Mouse (Mus musculus) G1E (cell line): Measurements from ENCODE around the gene T2. TPM values are rescaled to one million over a fixed set of nuclear protein-coding genes. Genes with fewer than 3 reads are reported as not detected.

ENCODE experiments used
- ATAC-seq: 2 replicates; pipeline ENCODE4 v1.8.0; 2016; ENCODE audit warnings: mild to moderate bottlenecking; ENCODE audit not compliant: insufficient number of reproducible peaks, poor library complexity, low FRiP score, severe bottlenecking; ENCODE audit errors: extremely low read depth
- DNase-seq: peaks from one replicate; pipeline ENCODE4 v3.0.0; 2012; ENCODE audit warnings: low spot score
- H3K27me3 ChIP-seq: 2 replicates; pipeline ENCODE4 v1.6.1; 2012; ENCODE audit warnings: mild to moderate bottlenecking, low read length, inconsistent platforms; ENCODE audit not compliant: insufficient read depth
- H3K36me3 ChIP-seq: replicated peaks from 2 replicates; pipeline ENCODE3; 2012; ENCODE audit warnings: mild to moderate bottlenecking, inconsistent platforms
- H3K4me1 ChIP-seq: 2 replicates; pipeline ENCODE4 v1.6.1; 2012; ENCODE audit warnings: low read depth, low read length, inconsistent platforms, mixed read lengths; ENCODE audit not compliant: insufficient read depth
- H3K4me3 ChIP-seq: 2 replicates; pipeline ENCODE4 v1.5.1; 2012; ENCODE audit warnings: low read depth, mild to moderate bottlenecking, inconsistent platforms, low read length, moderate library complexity, mixed read lengths
- H3K9me3 ChIP-seq: replicated peaks from 2 replicates; pipeline ENCODE4 v1.6.1; 2012; ENCODE audit warnings: inconsistent platforms
- CTCF ChIP-seq: IDR thresholded peaks from 2 replicates; pipeline ENCODE4 v1.5.1; 2012; ENCODE audit warnings: low read depth, low read length, inconsistent platforms, mixed read lengths
- GATA1 ChIP-seq: IDR thresholded peaks from 2 replicates; pipeline ENCODE4 v1.6.1; 2012; ENCODE audit warnings: borderline replicate concordance, low read length, inconsistent platforms, mixed read lengths
- GATA2 ChIP-seq: IDR thresholded peaks from 2 replicates; pipeline ENCODE4 v1.6.1; 2012; ENCODE audit warnings: low read depth, low read length, inconsistent platforms, borderline replicate concordance
- POLR2AphosphoS5 ChIP-seq: IDR thresholded peaks from 2 replicates; pipeline ENCODE4 v1.6.1; 2012; ENCODE audit warnings: low read depth, low read length, inconsistent platforms; ENCODE audit not compliant: insufficient replicate concordance
- TAL1 ChIP-seq: conservative IDR thresholded peaks from 2 replicates; pipeline ENCODE4 v1.6.1; 2012; ENCODE audit warnings: low read depth, low read length, inconsistent platforms, mixed read lengths
- polyA plus RNA-seq: library from polyadenylated mRNA; stranded (reverse); fragments of >175 nt; gene quantifications from 2 replicates; pipeline ENCODE4 v1.2.3, GENCODE M21; 2012
- total RNA-seq, 2 experiments: library from RNA; stranded (forward) in 1 of 2; stranded (reverse) in 1 of 2; fragments of 200-1000 nt in 1 of 2; fragments of >200 nt in 1 of 2; fragmentation: Nextera tagmentation in 1 of 2; gene quantifications; 2 replicates each; pipeline ENCODE4 v1.2.3; 2014 to 2017

T2 gene
- total and polyA plus RNA-seq, 3 experiments: not detected

GRCm38 (mm10) chr17:8463482-8464128 is 107.8 kb downstream of the T2 start:
- Histone ChIP-seq H3K9me3 (no peaks in the 10 kb centered on the region), H3K36me3 (no peaks in the 10 kb centered on the region), H3K4me1 (no peaks in the 10 kb centered on the region), H3K27me3 (0 out of 2 replicates have a peak, but pooled peaks cover 2% of the 10 kb centered on the region), H3K4me3 (no peak overlapping the region)
- TF ChIP-seq GATA1 (no peak), CTCF (peak; percentile 64; the same call in 1 of the 2 replicates)
- DNase-seq (peak; percentile 7), ATAC-seq (no peak)

GRCm38 (mm10) chr17:8467771-8468170 is 112.0 kb downstream of the T2 start:
- Histone ChIP-seq H3K9me3 (no peaks in the 10 kb centered on the region), H3K27me3 (0 out of 2 replicates have a peak, but pooled peaks cover 2% of the 10 kb centered on the region), H3K4me3 (no peak overlapping the region), H3K36me3 (no peaks in the 10 kb centered on the region), H3K4me1 (no peaks in the 10 kb centered on the region)
- no peak for TF ChIP-seq GATA2
- TF ChIP-seq GATA1: no peak
- TF ChIP-seq POLR2AphosphoS5: no peak
- TF ChIP-seq TAL1: no peak
- TF ChIP-seq CTCF: no peak
- DNase-seq (no peak), ATAC-seq (no peak)

GRCm38 (mm10) chr17:8468716-8469344 is 113.0 kb downstream of the T2 start:
- ATAC-seq: peak; percentile 34; the same call in 1 of the 2 replicates
- Histone ChIP-seq H3K4me1 (no peaks in the 10 kb centered on the region), H3K36me3 (no peaks in the 10 kb centered on the region), H3K4me3 (no peak overlapping the region), H3K27me3 (0 out of 2 replicates have a peak, but pooled peaks cover 2% of the 10 kb centered on the region), H3K9me3 (no peaks in the 10 kb centered on the region)
- peak; percentile 20 for DNase-seq
- 0 out of 2 replicates have a peak, but pooled peaks have one; percentile 17 for TF ChIP-seq CTCF
- TF ChIP-seq GATA2: no peak
- no peak for TF ChIP-seq TAL1
- TF ChIP-seq POLR2AphosphoS5: no peak
- TF ChIP-seq GATA1: no peak

Other genes starting within 250 kb of the T2 start
- not detected in 2 replicates for gene Gm49673, start 208.2 kb upstream of the T2 start, total RNA-seq (2014; fragmentation: Nextera tagmentation)
- not detected in 2 replicates for gene Gm49673, start 208.2 kb upstream of the T2 start, total RNA-seq (2017)
- gene Gm49673, start 208.2 kb upstream of the T2 start, polyA plus RNA-seq: 0.19 TPM in 1 of 2 replicates, not detected in the other
- gene Rnaset2a, start 207.9 kb upstream of the T2 start, total RNA-seq (2014; fragmentation: Nextera tagmentation): 10.5 and 11.6 TPM in 2 replicates
- gene Rnaset2a, start 207.9 kb upstream of the T2 start, total RNA-seq (2017): 22.3 and 22.7 TPM in 2 replicates
- gene Rnaset2a, start 207.9 kb upstream of the T2 start, polyA plus RNA-seq: 26.5 and 29.9 TPM in 2 replicates
- gene Fgfr1op, start 190.5 kb upstream of the T2 start, total RNA-seq (2014; fragmentation: Nextera tagmentation): 24.8 and 28.4 TPM in 2 replicates
- 46.3 and 47.3 TPM in 2 replicates for gene Fgfr1op, start 190.5 kb upstream of the T2 start, total RNA-seq (2017)
- gene Fgfr1op, start 190.5 kb upstream of the T2 start, polyA plus RNA-seq: 5.4 and 13.7 TPM in 2 replicates
- gene Ccr6, start 119.9 kb upstream of the T2 start, total RNA-seq (2014; fragmentation: Nextera tagmentation): not detected in 2 replicates
- gene Ccr6, start 119.9 kb upstream of the T2 start, total RNA-seq (2017): not detected in 2 replicates
- not detected in 2 replicates for gene Ccr6, start 119.9 kb upstream of the T2 start, polyA plus RNA-seq
- 48.2 and 59.4 TPM in 2 replicates for gene Mpc1, start 73.1 kb upstream of the T2 start, total RNA-seq (2014; fragmentation: Nextera tagmentation)
- gene Mpc1, start 73.1 kb upstream of the T2 start, total RNA-seq (2017): 89.6 and 109 TPM in 2 replicates
- gene Mpc1, start 73.1 kb upstream of the T2 start, polyA plus RNA-seq: 14.7 and 17.5 TPM in 2 replicates
- 23.0 and 23.7 TPM in 2 replicates for gene Sft2d1, start 44.9 kb upstream of the T2 start, total RNA-seq (2014; fragmentation: Nextera tagmentation)
- gene Sft2d1, start 44.9 kb upstream of the T2 start, total RNA-seq (2017): 29.1 and 33.8 TPM in 2 replicates
- gene Sft2d1, start 44.9 kb upstream of the T2 start, polyA plus RNA-seq: 62.6 and 64.1 TPM in 2 replicates
- gene Prr18, start 18.5 kb upstream of the T2 start, total RNA-seq (2014; fragmentation: Nextera tagmentation): 0.68 TPM in 1 of 2 replicates, not detected in the other
- 0.06 and 0.27 TPM in 2 replicates for gene Prr18, start 18.5 kb upstream of the T2 start, total RNA-seq (2017)
- 0.27 and 0.29 TPM in 2 replicates for gene Prr18, start 18.5 kb upstream of the T2 start, polyA plus RNA-seq
- gene T, start 78.4 kb downstream of the T2 start, total RNA-seq (2014; fragmentation: Nextera tagmentation): not detected in 2 replicates
- 0.05 TPM in 1 of 2 replicates, not detected in the other for gene T, start 78.4 kb downstream of the T2 start, total RNA-seq (2017)
- gene T, start 78.4 kb downstream of the T2 start, polyA plus RNA-seq: not detected in 2 replicates
- 0.44 and 0.83 TPM in 2 replicates for gene Pde10a, start 169.4 kb downstream of the T2 start, total RNA-seq (2014; fragmentation: Nextera tagmentation)
- gene Pde10a, start 169.4 kb downstream of the T2 start, total RNA-seq (2017): 0.17 and 0.27 TPM in 2 replicates
- gene Pde10a, start 169.4 kb downstream of the T2 start, polyA plus RNA-seq: not detected in 2 replicates
- gene Gm17087, start 211.0 kb downstream of the T2 start, total RNA-seq (2014; fragmentation: Nextera tagmentation): not detected in 2 replicates
- gene Gm17087, start 211.0 kb downstream of the T2 start, total RNA-seq (2017): not detected in 2 replicates
- gene Gm17087, start 211.0 kb downstream of the T2 start, polyA plus RNA-seq: not detected in 2 replicates